Mouse (Mus musculus): Measurements from ENCODE around the gene BC004004. TPM values are rescaled to one million over a fixed set of nuclear protein-coding genes. Genes with fewer than 3 reads are reported as not detected.
A peak's percentile ranks its signal among the peaks of the same experiment; 100 is the strongest.

Gene BC004004
- total RNA-seq, 2 experiments from 2014 or later = 77.6 to 80.4 TPM

DNA sequence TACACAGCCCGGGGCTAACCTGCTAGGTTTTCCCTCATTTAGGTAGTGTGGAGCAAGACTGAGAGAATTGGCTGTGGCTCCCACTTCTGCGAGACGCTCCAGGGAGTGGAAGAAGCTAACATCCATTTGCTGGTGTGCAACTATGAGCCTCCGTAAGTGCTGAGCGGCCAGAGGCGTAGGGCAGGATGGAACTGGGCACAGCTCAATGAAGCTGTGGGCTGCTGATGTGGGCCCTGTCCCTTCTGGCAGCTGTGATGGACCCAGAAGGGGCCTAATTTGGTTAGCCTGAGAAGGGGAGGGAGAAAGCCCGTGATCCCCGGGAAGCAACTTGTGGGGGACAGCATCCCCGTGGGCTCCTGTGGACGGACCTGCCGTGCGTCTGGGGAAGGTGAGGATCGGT, 57.2 kb downstream of the BC004004 start:
- DNase-seq = no peak

DNA sequence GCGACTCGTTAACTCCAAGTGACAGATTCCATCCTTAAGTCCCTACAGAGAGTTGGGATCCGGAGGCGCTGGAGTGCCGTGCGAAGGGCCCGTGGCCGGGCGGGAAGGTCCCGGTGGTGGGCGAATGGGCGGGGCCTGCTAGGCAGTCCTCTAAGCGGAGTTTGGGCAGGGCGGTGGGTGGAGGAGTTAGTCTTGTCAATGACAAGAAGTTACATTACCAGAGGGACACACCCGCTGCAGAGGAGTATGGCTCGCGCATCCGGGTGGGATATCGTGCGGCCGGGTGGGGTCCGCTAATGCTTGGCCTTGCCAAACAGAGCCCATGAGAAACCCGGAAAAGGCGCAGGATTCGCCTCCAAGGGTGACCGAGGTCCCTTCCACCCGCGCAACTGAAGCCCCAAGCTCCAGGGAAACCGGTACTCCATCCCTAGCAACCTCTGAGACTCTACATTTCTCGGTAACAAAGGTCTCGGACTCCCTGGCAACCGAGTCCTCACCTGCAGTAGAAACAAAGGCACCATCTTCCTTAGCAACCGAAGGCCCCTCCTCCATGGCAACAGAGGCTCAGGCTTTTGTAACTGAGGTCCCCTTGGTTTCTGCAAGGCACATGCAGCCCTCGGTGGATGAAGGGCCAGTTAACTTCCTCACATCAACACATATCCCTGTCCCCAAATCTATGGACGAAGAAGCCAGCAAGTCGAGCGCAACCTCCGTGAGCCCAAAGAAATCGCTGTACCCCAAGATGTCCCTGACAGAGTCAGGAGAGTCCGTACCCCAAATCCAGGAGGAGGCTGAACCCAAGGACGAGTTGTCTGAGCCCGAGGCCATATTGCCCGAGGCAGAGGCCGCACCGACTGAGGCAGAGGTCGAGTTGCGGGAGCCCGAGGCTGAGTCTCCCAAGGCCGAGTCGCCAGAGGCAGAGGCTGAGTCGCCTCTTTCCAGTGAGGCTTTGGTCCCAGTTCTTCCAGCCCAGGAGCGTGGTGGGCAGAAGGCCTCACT, 58.2 kb downstream of the BC004004 start:
- DNase-seq = no peak

DNA sequence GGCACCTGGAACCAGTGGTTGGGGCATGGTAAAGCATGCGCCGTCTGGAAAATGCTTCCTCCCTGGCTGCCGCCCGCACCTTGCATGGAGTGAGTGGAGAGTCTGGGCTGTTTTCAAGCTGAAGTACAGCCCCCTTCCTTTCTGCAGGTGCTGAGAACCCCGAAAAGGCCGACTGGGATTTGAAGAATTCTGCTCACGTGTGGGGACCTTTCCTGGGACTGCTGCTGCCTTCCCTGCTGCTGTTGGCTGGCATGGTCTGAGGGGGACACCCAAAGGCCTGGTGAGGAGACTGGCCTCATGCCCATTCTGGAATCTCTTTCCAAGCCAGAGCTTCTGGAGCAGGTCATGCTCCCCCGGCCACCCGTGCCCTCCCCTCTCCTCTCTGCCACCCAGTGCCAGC, 59.1 kb downstream of the BC004004 start:
- no peak for DNase-seq

DNA sequence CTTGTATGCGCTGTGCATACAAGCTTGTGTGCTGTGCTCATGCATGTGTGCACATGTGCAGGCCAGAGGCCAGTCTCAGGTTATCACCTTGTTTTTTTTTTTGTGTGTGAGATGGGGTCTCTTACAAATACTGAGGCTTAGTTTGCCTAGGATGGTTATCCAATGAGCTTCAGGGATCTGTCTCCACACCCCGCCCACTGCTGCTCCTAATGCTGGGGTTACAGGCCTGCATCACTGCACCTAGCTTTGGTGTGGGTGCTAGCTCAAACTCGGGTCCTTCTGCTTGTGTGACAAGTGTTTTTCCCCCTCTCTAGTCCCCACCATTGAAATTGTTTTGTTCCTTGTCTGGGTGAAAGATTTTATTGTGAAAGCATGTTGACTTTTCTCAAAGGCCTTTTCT, 61.6 kb downstream of the BC004004 start:
- DNase-seq = no peak

DNA sequence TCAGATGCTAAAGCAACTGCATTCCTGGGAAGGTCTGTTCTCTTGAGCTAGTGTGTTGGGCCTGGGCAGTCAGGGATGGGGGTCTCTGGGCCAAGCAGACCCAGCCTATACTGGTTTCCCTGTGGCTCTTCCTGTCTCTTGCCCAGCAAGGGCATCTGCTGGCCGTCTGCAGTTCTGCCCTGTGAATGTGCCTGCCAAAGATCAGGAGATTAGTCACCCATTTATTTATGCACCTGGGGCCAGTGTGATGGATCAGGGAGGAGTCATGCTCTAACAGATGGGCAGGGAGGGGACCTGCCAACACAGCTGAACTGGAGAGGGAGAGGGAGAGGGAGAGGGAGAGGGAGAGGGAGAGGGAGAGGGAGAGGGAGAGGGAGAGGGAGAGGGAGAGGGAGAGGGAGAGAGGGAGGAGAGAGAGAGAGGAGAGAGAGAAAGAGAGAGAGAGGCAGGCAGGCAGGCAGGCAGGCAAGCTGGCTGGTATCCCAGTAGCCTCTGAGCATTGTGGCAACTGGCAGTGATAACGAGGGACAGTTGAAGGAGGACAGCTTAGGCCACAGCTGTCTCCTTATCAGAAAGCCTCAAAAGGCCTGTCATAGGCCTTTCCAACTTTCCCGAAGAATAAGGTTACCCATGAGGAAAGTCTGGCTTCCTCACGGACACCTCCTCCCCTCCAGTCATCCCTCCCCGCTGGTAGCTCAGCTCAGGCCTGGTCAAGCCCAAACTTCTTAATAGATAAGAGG, 62.3 kb downstream of the BC004004 start:
- DNase-seq = no peak

DNA sequence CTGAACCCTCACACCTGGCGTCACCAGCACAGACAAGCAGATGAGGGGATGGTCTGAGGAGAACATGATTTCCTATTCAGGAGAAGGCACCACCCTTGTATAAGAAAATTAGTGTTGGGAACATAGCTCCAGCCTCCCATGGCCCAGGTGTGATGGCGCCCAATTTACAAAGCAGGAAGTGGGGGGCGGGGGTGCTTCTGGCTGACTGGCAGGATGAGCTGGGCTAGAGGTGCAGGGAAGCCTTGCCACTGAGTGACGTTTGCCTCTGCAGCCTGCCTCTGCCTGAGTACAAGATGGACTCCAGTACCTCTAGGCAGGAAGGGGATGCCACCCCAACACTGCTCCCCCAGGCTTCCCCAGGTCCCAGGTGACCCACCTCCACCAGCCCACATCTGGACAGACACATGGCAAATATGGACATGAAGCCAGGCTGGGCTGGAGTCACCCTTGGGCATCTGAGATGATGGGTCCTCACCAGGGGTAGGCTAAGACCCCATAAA, 63.6 kb downstream of the BC004004 start:
- DNase-seq = no peak

DNA sequence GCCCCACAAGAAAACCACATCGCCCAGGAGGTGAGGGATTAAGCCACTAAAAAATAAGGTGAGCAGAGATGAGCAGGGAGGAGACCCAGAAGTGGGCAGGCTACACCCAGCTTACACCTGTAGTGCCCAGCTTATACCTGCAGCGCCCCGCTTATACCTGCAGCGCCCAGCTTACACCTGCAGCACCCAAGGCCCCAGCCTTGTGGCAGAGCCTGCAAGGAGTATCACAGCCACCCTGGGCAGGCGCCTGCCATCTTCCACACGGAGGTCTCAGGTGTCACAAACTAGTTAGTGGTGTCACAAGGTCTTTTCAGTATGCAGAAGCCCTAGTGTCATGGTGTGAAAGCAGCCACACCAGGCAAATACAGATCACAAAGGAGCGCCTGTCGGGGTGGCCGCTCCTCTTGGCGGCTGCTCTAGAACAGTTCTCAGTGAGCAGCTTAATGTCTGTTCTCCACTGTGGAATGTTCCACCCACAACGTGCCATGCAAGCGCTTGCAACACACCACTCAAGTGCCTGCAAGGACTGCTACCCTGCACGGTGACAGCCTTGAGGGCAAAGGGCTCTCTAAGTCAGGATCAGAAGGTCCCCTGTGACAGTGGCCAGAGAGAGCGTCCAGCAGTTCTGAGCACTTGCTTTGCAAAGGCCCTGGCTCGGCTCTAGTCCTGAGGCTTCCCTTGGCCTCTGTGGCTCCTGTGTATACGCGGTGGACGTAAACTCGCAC, 67.8 kb downstream of the BC004004 start:
- DNase-seq = no peak

DNA sequence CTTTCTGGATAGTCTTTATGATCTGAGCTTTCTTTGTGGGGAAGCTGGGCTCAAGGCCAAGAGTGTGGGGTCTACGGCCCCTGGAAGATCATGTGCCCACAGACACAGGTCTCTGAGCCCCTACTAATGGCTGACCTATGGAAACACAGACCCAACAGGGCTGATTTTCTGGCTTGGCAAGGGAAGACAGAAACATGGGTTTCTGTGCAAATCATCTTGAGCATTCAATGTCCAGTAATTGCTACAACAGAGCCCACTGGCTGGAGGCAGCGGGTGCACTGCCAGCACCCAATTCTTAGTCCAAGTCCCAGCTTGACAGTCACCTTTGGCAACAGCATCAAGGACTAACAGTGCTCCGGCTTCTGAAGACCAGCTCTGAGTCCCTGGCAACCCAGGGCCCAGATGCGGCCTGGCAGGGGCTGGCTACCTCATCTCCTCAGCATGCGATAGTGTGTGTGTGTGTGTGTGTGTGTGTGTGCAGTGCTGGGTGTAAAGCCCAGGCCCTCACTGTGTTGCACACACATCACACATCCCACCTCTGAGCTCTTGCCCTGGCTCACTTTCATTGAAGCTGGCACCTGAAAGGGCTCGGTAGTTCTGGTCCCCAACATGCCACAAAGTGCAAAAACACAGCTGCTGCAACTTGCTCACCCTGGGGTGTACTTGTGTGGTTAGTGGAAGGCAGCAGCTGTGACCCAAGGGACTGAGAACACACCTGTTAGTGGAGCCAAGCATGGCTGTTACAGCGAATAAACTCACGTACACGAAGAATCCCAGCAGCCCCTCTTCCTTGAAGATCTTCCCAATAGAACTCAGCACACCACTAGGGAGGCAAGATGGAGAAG, 69.6 kb downstream of the BC004004 start:
- DNase-seq = no peak

DNA sequence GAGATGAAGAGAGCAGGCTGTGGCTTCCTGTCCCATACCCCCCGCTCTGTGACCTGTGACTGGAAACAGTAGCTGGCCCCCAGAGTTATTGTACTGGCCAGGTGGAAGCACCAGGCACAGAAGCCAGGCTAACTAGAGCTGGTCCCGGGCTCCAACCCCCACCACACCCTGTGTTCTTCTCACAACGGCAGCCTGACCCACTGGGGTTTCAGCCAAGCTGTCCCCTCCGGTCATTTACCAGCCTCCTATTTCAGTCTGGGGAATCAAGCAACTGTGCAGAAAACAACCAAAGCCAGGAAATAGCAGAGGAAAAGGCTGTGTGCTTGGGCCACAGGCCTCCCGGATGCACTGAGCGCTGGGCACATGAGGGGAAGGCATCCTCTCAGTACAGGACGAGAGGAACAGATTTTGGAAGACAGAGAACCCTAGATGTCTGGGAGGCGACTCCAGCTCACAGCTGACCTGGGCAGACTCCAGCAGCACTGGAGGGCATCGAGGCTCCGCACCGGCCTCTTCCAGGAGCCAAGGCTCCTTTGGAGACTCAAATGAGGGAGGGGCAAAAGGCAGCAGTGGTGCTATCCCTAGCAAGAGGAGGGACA, 70.7 kb downstream of the BC004004 start:
- DNase-seq = peak in 1 of 2 experiments; percentile 17

DNA sequence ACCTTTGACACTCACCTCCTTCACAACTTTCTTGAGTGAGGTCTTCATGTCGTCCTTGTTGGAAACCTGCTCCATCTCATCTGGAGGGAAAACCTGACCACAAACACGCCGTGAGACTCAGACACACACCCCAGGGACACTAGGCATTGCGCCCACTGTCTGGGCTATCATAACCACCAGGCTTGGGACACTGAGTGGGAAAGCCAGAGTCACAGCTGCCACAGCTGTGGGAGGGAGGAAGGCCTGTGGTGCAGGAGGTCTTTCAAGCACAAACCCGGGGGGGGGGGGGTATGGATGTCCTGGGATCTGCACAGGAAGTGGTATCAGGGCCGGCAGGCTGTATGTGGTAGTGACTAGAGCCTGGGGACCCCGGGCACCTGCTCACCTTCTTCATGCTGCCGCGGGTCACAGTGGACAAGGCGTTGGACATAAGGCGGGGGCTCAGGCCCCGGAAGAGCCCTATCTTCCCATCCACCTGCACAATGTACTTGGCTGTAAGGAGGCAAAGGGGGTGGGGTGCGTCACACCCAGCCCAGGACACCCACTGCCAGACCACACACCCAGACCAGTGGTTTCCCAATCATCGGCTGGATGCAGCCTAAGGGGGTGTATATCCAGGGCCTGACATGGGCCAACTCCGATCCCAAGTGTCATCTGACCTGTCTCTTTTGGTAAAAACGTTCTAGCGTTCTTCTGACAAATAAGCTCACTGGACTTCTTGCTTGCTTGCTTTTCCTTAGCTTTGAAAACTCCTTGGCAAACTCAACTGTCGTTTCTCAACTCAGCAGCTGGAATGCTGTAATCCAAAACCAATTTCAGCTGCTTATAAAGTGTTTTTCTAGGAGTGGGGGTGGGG, 72.0 kb downstream of the BC004004 start:
- no peak for DNase-seq

DNA sequence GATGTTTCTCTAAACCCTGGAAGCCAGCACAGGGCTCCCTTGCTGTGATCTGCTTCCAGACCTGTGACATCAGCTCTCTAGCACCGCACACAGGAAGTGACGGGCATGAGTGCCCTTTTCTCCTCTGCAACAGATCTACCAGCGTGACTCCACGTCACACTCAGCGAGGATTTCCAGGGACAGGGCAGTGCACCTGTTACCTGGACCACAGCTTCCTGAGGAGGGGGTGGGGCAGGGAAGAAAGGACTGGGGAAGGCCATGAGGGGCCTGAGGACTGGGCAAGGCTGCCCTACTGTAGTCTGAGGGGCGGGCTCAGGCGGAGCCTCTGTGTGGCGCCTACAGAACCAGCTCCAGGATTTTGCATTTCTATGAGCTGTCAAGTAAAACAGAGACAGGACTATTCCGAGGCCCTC, 73.0 kb downstream of the BC004004 start:
- DNase-seq = peak in 1 of 2 experiments; percentile 29

DNA sequence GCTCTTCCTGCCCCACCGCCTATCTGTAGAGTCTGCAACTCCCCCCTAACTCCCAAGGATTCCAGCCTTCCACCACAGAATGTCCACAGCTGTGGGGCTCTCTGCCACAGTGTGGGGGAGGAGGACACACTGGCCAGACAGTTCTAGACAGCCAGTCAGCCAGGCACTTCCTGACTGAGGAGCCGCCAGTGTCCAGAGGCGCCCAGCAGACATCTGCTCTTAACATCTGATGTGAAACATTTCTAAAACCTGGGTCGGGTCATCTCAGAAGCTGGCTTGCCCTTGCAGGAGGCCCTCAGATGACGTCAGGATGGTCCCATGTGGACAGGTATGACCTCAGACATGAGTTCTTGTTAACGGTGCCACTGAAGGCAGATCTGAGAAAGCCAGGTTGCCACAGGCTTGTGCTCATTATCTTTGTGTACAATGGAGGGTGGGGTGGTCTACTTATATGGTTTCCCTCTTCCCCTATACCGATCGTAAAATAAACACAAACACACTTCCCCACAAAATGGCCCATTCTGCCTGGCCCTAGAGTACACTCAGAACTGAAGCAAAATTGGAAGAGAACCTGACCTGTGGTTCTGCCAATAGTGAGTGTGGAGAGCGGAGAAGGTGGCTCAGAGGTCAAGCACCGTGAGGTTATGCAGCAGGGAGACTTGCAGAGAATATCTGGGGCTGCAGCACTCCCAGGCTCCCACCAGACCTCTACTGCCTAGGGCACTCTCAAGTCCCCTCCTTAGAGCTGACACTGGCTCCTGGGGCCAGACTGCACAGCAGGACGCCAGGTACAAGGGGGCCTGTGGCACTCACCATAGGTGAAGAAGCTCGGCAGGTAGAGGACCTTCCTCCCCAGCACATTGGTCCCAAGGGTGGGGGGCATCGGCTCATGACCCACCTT, 73.7 kb downstream of the BC004004 start:
- peak in 1 of 2 experiments; percentile 44 for DNase-seq

DNA sequence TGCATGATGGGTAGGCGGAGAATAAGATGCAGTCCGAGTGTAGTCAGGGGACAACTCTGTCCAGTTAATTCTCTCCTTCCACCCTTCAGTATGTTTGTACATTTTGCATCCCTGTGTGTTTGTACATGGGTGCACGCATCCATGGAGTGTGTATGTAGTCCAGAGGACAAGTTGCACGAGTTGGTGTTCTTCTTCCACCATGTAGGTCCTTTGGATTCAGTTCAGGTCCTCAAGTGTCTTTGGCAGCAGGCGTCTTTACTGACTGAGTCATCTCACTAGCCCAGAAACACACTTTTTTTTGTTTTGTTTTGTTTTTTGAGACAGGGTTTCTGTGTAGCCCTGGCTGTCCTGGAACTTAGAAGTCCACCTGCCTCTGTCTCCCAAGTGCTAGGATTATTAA, 74.7 kb downstream of the BC004004 start:
- no peak for DNase-seq

DNA sequence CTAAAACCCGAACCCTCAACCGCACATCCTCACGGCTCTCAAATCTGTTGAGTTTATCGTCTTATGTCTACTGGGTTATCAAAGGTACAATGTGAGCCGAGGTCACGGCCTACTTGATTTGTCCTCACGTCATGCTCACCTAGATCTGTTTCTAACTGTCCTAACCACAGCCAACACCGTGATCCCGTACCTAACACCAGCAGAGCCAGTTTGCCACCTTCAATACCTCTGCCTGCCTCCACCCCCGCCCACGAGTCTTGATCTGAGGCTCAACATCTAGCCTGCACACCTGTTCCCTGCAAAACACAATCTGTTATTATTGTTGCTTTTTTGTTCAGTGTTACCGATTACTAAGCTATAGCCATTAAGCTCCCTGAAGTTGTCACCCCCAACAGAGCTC, 76.7 kb downstream of the BC004004 start:
- DNase-seq = peak in 1 of 2 experiments; percentile 1

DNA sequence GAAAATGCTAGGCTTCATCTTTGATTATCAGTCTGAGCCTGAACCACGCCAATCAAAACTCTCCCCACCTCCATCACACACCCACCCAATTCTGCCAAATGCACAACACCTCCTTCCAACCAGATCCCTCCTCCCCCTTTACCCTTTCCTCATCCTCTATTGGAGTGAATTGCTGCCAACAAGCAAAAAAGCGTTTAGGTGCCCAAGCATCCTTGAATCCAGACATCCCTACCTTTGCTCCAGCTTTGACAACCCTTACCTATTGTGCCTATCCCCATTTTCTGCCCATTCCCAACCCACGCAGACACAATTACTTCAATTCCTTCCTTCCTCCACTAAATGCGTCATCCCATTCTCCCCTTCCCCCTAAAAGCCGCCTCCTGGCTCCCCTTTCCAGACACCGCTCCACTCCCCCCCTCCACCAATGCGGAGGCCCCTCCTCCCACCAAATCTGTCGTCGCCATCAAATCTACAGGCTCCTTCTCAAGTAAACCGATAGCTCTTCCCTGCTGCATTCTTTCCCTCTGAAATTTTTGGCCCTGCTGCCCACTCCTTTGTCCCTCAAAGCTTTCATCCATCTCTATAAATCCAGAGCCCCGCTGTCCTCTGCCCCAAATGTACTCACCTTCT, 78.0 kb downstream of the BC004004 start:
- DNase-seq = peak; percentile 63 to 78

DNA sequence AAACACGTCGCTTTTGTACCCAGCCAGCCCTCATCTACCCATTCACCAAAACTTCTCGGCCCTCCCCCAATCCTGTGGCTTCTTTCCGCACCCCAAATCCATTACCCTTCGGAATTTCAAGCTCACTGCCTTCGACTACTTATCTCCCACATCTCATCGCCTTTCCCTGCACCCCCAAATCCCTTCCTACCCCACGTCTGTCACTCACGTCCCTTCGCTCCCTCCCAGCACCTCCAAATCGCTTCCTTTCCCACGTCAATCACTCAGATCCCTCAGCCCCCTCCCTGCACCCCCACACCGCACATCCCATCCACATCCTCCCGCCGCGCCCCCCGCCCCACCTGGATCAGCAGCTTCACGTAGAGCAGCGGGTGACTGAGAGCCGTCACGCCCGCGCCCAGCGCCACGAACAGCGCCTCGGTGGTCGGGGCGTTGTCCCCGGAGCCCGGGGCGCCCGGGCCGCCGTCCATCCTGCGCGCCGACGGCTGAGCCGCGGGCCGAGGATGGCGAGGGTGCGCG, 78.6 kb downstream of the BC004004 start:
- peak in 1 of 2 experiments; percentile 49 for DNase-seq

DNA sequence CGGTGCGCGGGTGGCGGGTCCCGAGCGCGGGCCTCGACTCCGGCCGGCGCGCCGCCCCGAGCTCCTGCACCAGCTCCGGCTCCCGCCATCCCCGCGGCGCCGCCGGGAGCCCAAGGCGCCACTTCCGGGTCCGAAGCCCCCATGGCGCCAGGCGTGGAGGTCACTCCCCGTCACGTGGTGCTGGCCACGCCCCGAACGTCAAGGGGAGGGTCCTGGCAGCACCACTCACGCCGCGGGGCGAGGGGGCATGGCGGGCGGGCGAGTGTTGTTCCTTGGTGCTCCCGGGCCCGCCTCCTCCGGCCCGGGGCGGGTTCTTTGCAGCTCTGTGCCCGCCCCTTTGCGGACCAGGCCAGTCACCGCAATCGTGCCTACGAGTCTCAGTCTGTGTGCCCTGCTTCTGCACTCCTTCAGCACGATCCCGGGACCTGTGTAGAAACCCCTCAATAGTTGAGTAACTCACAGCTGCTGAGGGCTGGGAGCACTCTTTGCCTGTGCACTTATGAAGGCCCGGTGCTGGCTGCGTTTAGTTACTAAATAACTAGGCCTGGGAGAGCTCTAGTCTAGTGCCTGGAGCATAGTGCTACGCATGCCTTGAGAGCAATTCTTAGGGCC, 79.2 kb downstream of the BC004004 start, which contains the start of gene Mtch1:
Gene Mtch1 (minus strand): TSS at position 290 of the 612 bp plus-strand sequence.
- DNase-seq = peak; percentile 97 to 98

DNA sequence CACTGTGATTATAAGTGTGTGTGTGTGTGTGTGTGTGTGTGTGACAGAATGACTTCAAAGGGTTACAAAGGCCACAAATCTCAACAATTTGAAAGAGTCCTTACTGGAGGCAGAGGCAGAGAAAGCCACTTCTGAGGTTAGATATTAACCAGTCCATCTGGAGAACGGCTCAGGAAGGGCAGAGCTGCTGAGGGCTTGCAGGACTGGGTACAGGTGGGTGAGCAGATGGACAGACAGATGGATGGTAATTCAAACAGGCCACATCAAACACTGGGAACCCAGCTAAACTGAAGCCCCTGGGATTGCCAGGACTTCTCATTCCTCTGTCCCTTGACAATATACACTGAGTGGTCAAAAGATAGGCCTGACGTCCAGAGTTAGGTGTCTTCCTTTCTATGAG, 80.4 kb downstream of the BC004004 start:
- peak in 1 of 2 experiments; percentile 2 for DNase-seq
